Mouse (Mus musculus) liver, embryonic 14.5 days (tissue): ENCODE results near the gene Pnrc1.

Experiments used
- CTCF ChIP-seq: IDR thresholded peaks from 2 replicates; pipeline ENCODE4 v1.5.1; 2016; ENCODE audit warnings: antibody characterized with exemption, low read depth, control low read depth
- EP300 ChIP-seq: IDR thresholded peaks from 2 replicates; pipeline ENCODE4 v1.6.1; 2016; ENCODE audit warnings: antibody characterized with exemption, low read depth

- TF ChIP-seq CTCF (no peak), EP300 (no peak)
These were observed 80.8 kb downstream of the Pnrc1 start, which contains the start of gene Srsf12 for GRCm38 (mm10) chr4:33208881-33209841.
